ENCODE assay signal across 9 mouse cellular contexts in genomic region chr9:70671278-70671677, GRCm38 (mm10). TPM values are rescaled to one million over a fixed set of nuclear protein-coding genes. Genes with fewer than 3 reads are reported as not detected.
A peak's percentile ranks its signal among the peaks of the same experiment; 100 is the strongest.
DNase-seq lines count a peak whose midpoint lies in the region; ATAC-seq and TF ChIP-seq lines count a peak whose summit lies in the region.
"Had no signal": no experiment of that assay in that cellular context is flagged by ENCODE, and none has a peak within 500 bp of the region (broad histone marks: within the 10 kb centered on the region; RNA-seq: fewer than 3 reads in every experiment).

No protein-coding gene starts in this region.

- H3K36me3 ChIP-seq in liver, embryonic 11.5 days (ENCODE audit: control insufficient read depth, insufficient read depth, low read length) = no peaks in the 10 kb centered on the region
- no peaks in the 10 kb centered on the region for H3K36me3 ChIP-seq in spleen, adult 2 months (ENCODE audit: control insufficient read depth, insufficient read depth, low read length)
- H3K36me3 ChIP-seq in intestine, embryonic 16.5 days (ENCODE audit: control insufficient read depth, insufficient read depth, low read length) = no peaks in the 10 kb centered on the region
- H3K36me3 ChIP-seq in hindbrain, embryonic 16.5 days (ENCODE audit: control insufficient read depth, insufficient read depth, low read length) = no peaks in the 10 kb centered on the region
- no peaks in the 10 kb centered on the region for H3K36me3 ChIP-seq in forebrain, embryonic 15.5 days
- H3K36me3 ChIP-seq in forebrain, embryonic 16.5 days (ENCODE audit: control insufficient read depth, insufficient read depth) = no peaks in the 10 kb centered on the region
- H3K36me3 ChIP-seq: midbrain, embryonic 12.5 days had no signal

- H3K27ac ChIP-seq in liver, embryonic 11.5 days (ENCODE audit: low read depth, low read length) = peak overlapping the region; percentile 70
- peak overlapping the region; percentile 84 for H3K27ac ChIP-seq in spleen, adult 2 months (ENCODE audit: insufficient read depth, low read length)
- H3K27ac ChIP-seq in intestine, embryonic 16.5 days (ENCODE audit: low read length) = no peak overlapping the region
- H3K27ac ChIP-seq in hindbrain, embryonic 16.5 days (ENCODE audit: low read depth, low read length) = no peak overlapping the region
- H3K27ac ChIP-seq in forebrain, embryonic 15.5 days (replicated peaks) = no peak overlapping the region
- H3K27ac ChIP-seq in forebrain, embryonic 16.5 days (ENCODE audit: low read length) = no peak overlapping the region
- H3K27ac ChIP-seq: midbrain, embryonic 12.5 days had no signal

- H3K9me3 ChIP-seq in liver, embryonic 11.5 days (ENCODE audit: control insufficient read depth, low read length) = no peaks in the 10 kb centered on the region
- no peaks in the 10 kb centered on the region for H3K9me3 ChIP-seq in intestine, embryonic 16.5 days (ENCODE audit: control insufficient read depth, low read length)
- H3K9me3 ChIP-seq in hindbrain, embryonic 16.5 days (ENCODE audit: control insufficient read depth, low read length) = no peaks in the 10 kb centered on the region; the same call in 1 of the 2 replicates
- no peaks in the 10 kb centered on the region for H3K9me3 ChIP-seq in forebrain, embryonic 15.5 days
- no peaks in the 10 kb centered on the region for H3K9me3 ChIP-seq in forebrain, embryonic 16.5 days (ENCODE audit: control insufficient read depth, low read length)

- H3K4me3 ChIP-seq in liver, embryonic 11.5 days (ENCODE audit: low read depth, low read length) = no peak overlapping the region
- peak overlapping the region; percentile 37 for H3K4me3 ChIP-seq in spleen, adult 2 months (ENCODE audit: extremely low read depth, insufficient read depth, insufficient read length)
- H3K4me3 ChIP-seq in intestine, embryonic 16.5 days (ENCODE audit: low read length) = no peak overlapping the region
- no peak overlapping the region for H3K4me3 ChIP-seq in hindbrain, embryonic 16.5 days (ENCODE audit: low read length)
- H3K4me3 ChIP-seq in forebrain, embryonic 15.5 days = no peak overlapping the region
- no peak overlapping the region for H3K4me3 ChIP-seq in forebrain, embryonic 16.5 days (replicated peaks; ENCODE audit: low read length)
- H3K4me3 ChIP-seq: midbrain, embryonic 12.5 days had no signal

- TF ChIP-seq POLR2A in spleen, adult 2 months (IDR thresholded peaks at IDR 0.05; ENCODE audit: low read depth, low read length) = peak; percentile 38

- H3K4me1 ChIP-seq in liver, embryonic 11.5 days (replicated peaks; ENCODE audit: control insufficient read depth, insufficient read depth, low read length) = peaks cover 25% of the 10 kb centered on the region
- H3K4me1 ChIP-seq in spleen, adult 2 months (ENCODE audit: control insufficient read depth, insufficient read depth, insufficient read length) = peaks cover 12% of the 10 kb centered on the region; the same call in 1 of the 2 replicates
- no peaks in the 10 kb centered on the region for H3K4me1 ChIP-seq in intestine, embryonic 16.5 days (ENCODE audit: control insufficient read depth, insufficient read depth, low read length)
- no peaks in the 10 kb centered on the region for H3K4me1 ChIP-seq in hindbrain, embryonic 16.5 days (ENCODE audit: control insufficient read depth, insufficient read depth, low read depth, low read length)
- no peaks in the 10 kb centered on the region for H3K4me1 ChIP-seq in forebrain, embryonic 15.5 days
- no peaks in the 10 kb centered on the region for H3K4me1 ChIP-seq in forebrain, embryonic 16.5 days (replicated peaks; ENCODE audit: control insufficient read depth, insufficient read depth, low read length)
- H3K4me1 ChIP-seq: midbrain, embryonic 12.5 days had no signal

- WGBS in liver, embryonic 11.5 days = 55% methylated on average over 6 of the region's 6 CpGs
- WGBS in spleen, adult 2 months = 6% methylated on average over 6 of the region's 6 CpGs
- WGBS in intestine, embryonic 16.5 days = 65% methylated on average over 6 of the region's 6 CpGs
- 72% methylated on average over 6 of the region's 6 CpGs for WGBS in hindbrain, embryonic 16.5 days
- 78% methylated on average over 6 of the region's 6 CpGs for WGBS in forebrain, embryonic 15.5 days
- 74% methylated on average over 6 of the region's 6 CpGs for WGBS in forebrain, embryonic 16.5 days

- H3K4me2 ChIP-seq in liver, embryonic 11.5 days = peak overlapping the region; percentile 24
- no peak overlapping the region for H3K4me2 ChIP-seq in intestine, embryonic 16.5 days (ENCODE audit: low read depth, low read length)
- no peak overlapping the region for H3K4me2 ChIP-seq in hindbrain, embryonic 16.5 days (ENCODE audit: low read length)
- no peak overlapping the region for H3K4me2 ChIP-seq in forebrain, embryonic 15.5 days (replicated peaks)
- no peak overlapping the region for H3K4me2 ChIP-seq in forebrain, embryonic 16.5 days (ENCODE audit: low read length)
- H3K4me2 ChIP-seq: midbrain, embryonic 12.5 days had no signal

- TF ChIP-seq CTCF in spleen, adult 2 months (IDR thresholded peaks at IDR 0.05; ENCODE audit: extremely low read depth, insufficient read depth, insufficient read length, insufficient replicate concordance) = no peak

- no peaks in the 10 kb centered on the region for H3K27me3 ChIP-seq in liver, embryonic 11.5 days (replicated peaks; ENCODE audit: control insufficient read depth, insufficient read depth, low read length)
- no peaks in the 10 kb centered on the region for H3K27me3 ChIP-seq in spleen, adult 2 months (ENCODE audit: control insufficient read depth, insufficient read depth, low read length)
- H3K27me3 ChIP-seq in intestine, embryonic 16.5 days (replicated peaks; ENCODE audit: control insufficient read depth, insufficient read depth, low read length) = no peaks in the 10 kb centered on the region
- no peaks in the 10 kb centered on the region for H3K27me3 ChIP-seq in hindbrain, embryonic 16.5 days (replicated peaks; ENCODE audit: control insufficient read depth, insufficient read depth, low read length)
- no peaks in the 10 kb centered on the region for H3K27me3 ChIP-seq in forebrain, embryonic 15.5 days
- H3K27me3 ChIP-seq in forebrain, embryonic 16.5 days (replicated peaks; ENCODE audit: control insufficient read depth, insufficient read depth, low read length) = no peaks in the 10 kb centered on the region
- H3K27me3 ChIP-seq: midbrain, embryonic 12.5 days had no signal

- H3K9ac ChIP-seq in liver, embryonic 11.5 days (ENCODE audit: low read depth, low read length) = no peak overlapping the region
- no peak overlapping the region for H3K9ac ChIP-seq in intestine, embryonic 16.5 days (ENCODE audit: low read depth, low read length)
- H3K9ac ChIP-seq in hindbrain, embryonic 16.5 days (ENCODE audit: low read depth, low read length) = no peak overlapping the region
- H3K9ac ChIP-seq in forebrain, embryonic 15.5 days (replicated peaks) = no peak overlapping the region
- H3K9ac ChIP-seq in forebrain, embryonic 16.5 days (replicated peaks; ENCODE audit: low read depth, low read length) = no peak overlapping the region
- H3K9ac ChIP-seq: midbrain, embryonic 12.5 days had no signal

- peak; percentile 28 for DNase-seq in lung, postnatal 36 days
- no peak for DNase-seq in lung, adult 18-20 months
- DNase-seq in liver, embryonic 11.5 days (ENCODE audit: low spot score) = no peak
- peak; percentile 71 to 72 for DNase-seq in spleen, adult 2 months (ENCODE audit: low read depth in 1 of 2, low spot score in 2 of 2)

- ATAC-seq in liver, embryonic 11.5 days (replicated peaks; ENCODE audit: low FRiP score) = no peak
- ATAC-seq in intestine, embryonic 16.5 days = no peak
- ATAC-seq in hindbrain, embryonic 16.5 days = no peak
- ATAC-seq in forebrain, embryonic 15.5 days (replicated peaks) = no peak
- no peak for ATAC-seq in forebrain, embryonic 16.5 days

RNA-seq across cellular contexts. Expression of gene Adam10, which starts 7.5 kb away (rescaled TPM):
- 74.2 and 82.2 TPM in 2 replicates for polyA plus RNA-seq in liver, embryonic 11.5 days (2014; fragmentation: Nextera tagmentation; extraction: Ambion mirVana)
- 27.9 and 29.5 TPM in 2 replicates for polyA plus RNA-seq in spleen, adult 2 months (2012; rRNA removed)
- 53.4 and 54.9 TPM in 2 replicates for polyA plus RNA-seq in intestine, embryonic 16.5 days (2015; fragmentation: Nextera tagmentation; extraction: Ambion mirVana)
- 46.7 and 53.7 TPM in 2 replicates for polyA plus RNA-seq in hindbrain, embryonic 16.5 days (2015; fragmentation: Nextera tagmentation; extraction: Ambion mirVana)
- 61.3 and 63.7 TPM in 2 replicates for polyA plus RNA-seq in forebrain, embryonic 15.5 days (2015; fragmentation: Nextera tagmentation; extraction: Ambion mirVana)
- polyA plus RNA-seq in forebrain, embryonic 16.5 days (2015; fragmentation: Nextera tagmentation; extraction: Ambion mirVana) = 60.0 and 71.9 TPM in 2 replicates

RNA-seq across cellular contexts. Expression of gene Mindy2, which starts 14.3 kb away (rescaled TPM):
- polyA plus RNA-seq in liver, embryonic 11.5 days (2014; fragmentation: Nextera tagmentation; extraction: Ambion mirVana) = 11.4 and 13.4 TPM in 2 replicates
- polyA plus RNA-seq in spleen, adult 2 months (2012; rRNA removed) = 8.5 and 22.1 TPM in 2 replicates
- polyA plus RNA-seq in intestine, embryonic 16.5 days (2015; fragmentation: Nextera tagmentation; extraction: Ambion mirVana) = 6.2 and 7.5 TPM in 2 replicates
- polyA plus RNA-seq in hindbrain, embryonic 16.5 days (2015; fragmentation: Nextera tagmentation; extraction: Ambion mirVana) = 20.1 and 22.2 TPM in 2 replicates
- polyA plus RNA-seq in forebrain, embryonic 15.5 days (2015; fragmentation: Nextera tagmentation; extraction: Ambion mirVana) = 16.6 and 19.4 TPM in 2 replicates
- 13.6 and 14.7 TPM in 2 replicates for polyA plus RNA-seq in forebrain, embryonic 16.5 days (2015; fragmentation: Nextera tagmentation; extraction: Ambion mirVana)

RNA-seq across cellular contexts. Expression of gene Gm10642, which starts 15.2 kb away (rescaled TPM):
- 0.48 and 0.65 TPM in 2 replicates for polyA plus RNA-seq in liver, embryonic 11.5 days (2014; fragmentation: Nextera tagmentation; extraction: Ambion mirVana)
- polyA plus RNA-seq in spleen, adult 2 months (2012; rRNA removed) = 1.5 and 4.2 TPM in 2 replicates
- polyA plus RNA-seq in intestine, embryonic 16.5 days (2015; fragmentation: Nextera tagmentation; extraction: Ambion mirVana) = 0.17 and 0.56 TPM in 2 replicates
- polyA plus RNA-seq in hindbrain, embryonic 16.5 days (2015; fragmentation: Nextera tagmentation; extraction: Ambion mirVana) = 0.14 and 0.21 TPM in 2 replicates
- 0.24 and 0.28 TPM in 2 replicates for polyA plus RNA-seq in forebrain, embryonic 15.5 days (2015; fragmentation: Nextera tagmentation; extraction: Ambion mirVana)
- polyA plus RNA-seq in forebrain, embryonic 16.5 days (2015; fragmentation: Nextera tagmentation; extraction: Ambion mirVana) = 0.17 and 0.37 TPM in 2 replicates

Comparison
In these comparisons a context has a peak if more than half of its experiments do, and no peak if none do; other contexts are left out.
1. DNase-seq: peak in lung, postnatal 36 days (single experiment) and spleen, adult 2 months (2 of 2); none in lung, adult 18-20 months (0 of 2) and liver, embryonic 11.5 days (single experiment).
2. H3K27ac ChIP-seq: peak in liver, embryonic 11.5 days (single experiment) and spleen, adult 2 months (single experiment); none in intestine, embryonic 16.5 days (single experiment), hindbrain, embryonic 16.5 days (single experiment), forebrain, embryonic 15.5 days (single experiment) and forebrain, embryonic 16.5 days (single experiment).